Mouse (Mus musculus) lung, embryonic 15.5 days (tissue): ENCODE data around the gene Hjurp. TPM values are rescaled to one million over a fixed set of nuclear protein-coding genes. Genes with fewer than 3 reads are reported as not detected.
A peak's percentile ranks its signal among the peaks of the same experiment; 100 is the strongest.

Experiments
- ATAC-seq: fragments of 200-750 bp; cut with Nextera tagmentation; 2 replicates; pipeline ENCODE4 v1.8.0; 2017; ENCODE audit warnings: moderate number of reproducible peaks, borderline replicate concordance; ENCODE audit not compliant: low FRiP score, low TSS enrichment; ENCODE audit errors: extremely low read depth
- H3K27ac ChIP-seq: fragments of 300-500 bp; sonication (generic); 2 replicates; pipeline ENCODE4 v1.5.1; 2015; ENCODE audit warnings: moderate library complexity, mild to moderate bottlenecking, inconsistent platforms
- H3K27me3 ChIP-seq: fragments of 300-500 bp; sonication (generic); 2 replicates; pipeline ENCODE4 v1.6.1; 2015; ENCODE audit warnings: inconsistent platforms
- H3K36me3 ChIP-seq: fragments of 300-500 bp; sonication (generic); 2 replicates; pipeline ENCODE4 v1.6.1; 2015; ENCODE audit warnings: inconsistent platforms
- H3K4me1 ChIP-seq: fragments of 300-500 bp; sonication (generic); 2 replicates; pipeline ENCODE4 v1.6.1; 2015; ENCODE audit warnings: inconsistent platforms
- H3K4me2 ChIP-seq: fragments of 300-500 bp; sonication (generic); 2 replicates; pipeline ENCODE4 v1.6.1; 2015; ENCODE audit warnings: inconsistent platforms, mild to moderate bottlenecking, moderate library complexity
- H3K4me3 ChIP-seq: fragments of 300-500 bp; sonication (generic); 2 replicates; pipeline ENCODE4 v1.5.1; 2015; ENCODE audit warnings: mild to moderate bottlenecking, inconsistent platforms
- H3K9ac ChIP-seq: fragments of 300-500 bp; sonication (generic); 2 replicates; pipeline ENCODE4 v1.6.1; 2015; ENCODE audit warnings: inconsistent platforms
- H3K9me3 ChIP-seq: fragments of 300-500 bp; sonication (generic); 2 replicates; pipeline ENCODE4 v1.6.1; 2016; ENCODE audit warnings: inconsistent platforms
- WGBS: fragments of 180-500 bp; shearing (Covaris S2); methylation state at CpG from one replicate; pipeline ENCODE4 v1.1.7; 2015; 5-methylcytosine and 5-hydroxymethylcytosine counted together
- polyA plus RNA-seq: library from polyadenylated mRNA; unstranded; fragments of >200 nt; fragmentation: Nextera tagmentation; extraction: Ambion mirVana; gene quantifications from 2 replicates; pipeline ENCODE4 v1.2.1, GENCODE M21; 2015

Gene Hjurp
- polyA plus RNA-seq, 1 experiment from 2014 or later: 198 TPM

DNA sequence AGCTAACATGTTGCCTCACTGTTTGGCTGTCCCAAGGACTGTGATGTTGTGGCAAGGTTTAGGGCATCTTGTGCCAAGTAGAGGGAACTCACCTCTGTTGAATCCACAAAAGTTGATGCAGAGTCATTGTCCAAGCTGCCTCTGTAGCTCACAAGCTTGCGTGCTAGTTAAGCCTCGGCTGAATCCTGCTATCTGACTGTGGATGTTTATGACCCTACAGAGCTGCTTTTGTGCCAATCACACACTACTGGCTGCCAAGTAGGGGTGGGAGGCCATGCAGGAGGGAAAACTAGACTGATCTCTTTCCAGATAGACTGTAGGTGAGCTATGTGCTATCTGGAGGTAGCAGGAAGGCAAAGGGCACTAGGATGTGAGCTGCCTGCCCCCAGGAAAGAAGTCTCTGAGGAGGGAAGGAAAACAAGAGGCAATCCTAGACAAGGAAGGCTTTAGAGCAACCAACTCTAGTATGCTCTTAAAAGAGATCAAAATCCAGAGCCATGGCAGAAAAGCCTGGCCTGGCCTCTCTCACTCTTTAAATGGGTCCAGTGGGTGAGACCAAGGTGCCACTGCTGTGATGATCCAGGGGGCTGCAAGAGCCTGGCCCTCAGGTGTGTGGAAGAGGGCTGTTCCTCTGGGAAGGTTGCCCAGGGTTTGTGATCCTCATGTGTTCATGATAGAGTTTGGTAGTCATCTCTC is 63.5 kb downstream of the Hjurp start:
- H3K9me3 ChIP-seq: peaks cover 50% of the 10 kb centered on the region
- H3K27me3 ChIP-seq: no peaks in the 10 kb centered on the region
- no peak overlapping the region for H3K27ac ChIP-seq
- peak; percentile 16; the same call in 1 of the 2 replicates for ATAC-seq
- no peaks in the 10 kb centered on the region for H3K4me1 ChIP-seq
- no peak overlapping the region for H3K4me2 ChIP-seq
- no peak overlapping the region for H3K9ac ChIP-seq
- 77% methylated on average over 2 of the region's 2 CpGs for WGBS
- no peaks in the 10 kb centered on the region for H3K36me3 ChIP-seq
- no peak overlapping the region for H3K4me3 ChIP-seq

DNA sequence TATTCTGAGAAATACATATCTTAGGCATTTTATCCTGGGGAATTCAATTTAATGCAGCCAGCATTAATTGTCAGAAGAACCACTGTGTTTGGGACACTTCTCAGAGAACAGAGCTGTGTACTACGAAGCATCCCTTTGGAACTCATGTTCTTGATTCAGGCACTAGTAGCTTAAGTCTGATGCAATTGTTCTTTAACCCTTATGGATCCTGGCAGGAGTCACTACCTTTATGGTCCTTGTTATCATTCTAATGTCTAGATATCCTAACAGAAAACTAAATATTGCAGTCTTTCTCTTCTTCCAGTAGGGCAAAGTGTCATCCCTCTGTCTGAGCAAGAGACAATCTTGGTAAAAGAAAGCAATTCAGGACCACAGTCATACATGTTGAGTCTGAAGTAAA is 64.4 kb downstream of the Hjurp start:
- Histone ChIP-seq H3K4me2 (no peak overlapping the region), H3K4me3 (no peak overlapping the region), H3K4me1 (no peaks in the 10 kb centered on the region), H3K36me3 (no peaks in the 10 kb centered on the region), H3K9me3 (peaks cover 50% of the 10 kb centered on the region), H3K27me3 (no peaks in the 10 kb centered on the region), H3K9ac (no peak overlapping the region), H3K27ac (no peak overlapping the region)
- 75% methylated on average over 1 of the region's 1 CpGs for WGBS
- ATAC-seq: no peak

Other genes with a start within 250 kb of the Hjurp start
- gene Ugt1a10, start 222.2 kb downstream of the Hjurp start, polyA plus RNA-seq: 0.22 TPM in 1 of 2 replicates, not detected in the other
- gene Ugt1a9, start 206.8 kb downstream of the Hjurp start, polyA plus RNA-seq: not detected in 2 replicates
- gene Ugt1a8, start 189.8 kb downstream of the Hjurp start, polyA plus RNA-seq: not detected in 2 replicates
- 2.3 and 3.1 TPM in 2 replicates for gene Ugt1a7c, start 182.6 kb downstream of the Hjurp start, polyA plus RNA-seq
- 0.08 and 0.32 TPM in 2 replicates for gene Ugt1a6b, start 174.4 kb downstream of the Hjurp start, polyA plus RNA-seq
- gene Ugt1a6a, start 142.8 kb downstream of the Hjurp start, polyA plus RNA-seq: 3.2 and 3.3 TPM in 2 replicates
- not detected in 2 replicates for gene Ugt1a5, start 111.6 kb downstream of the Hjurp start, polyA plus RNA-seq
- 0.22 TPM in 1 of 2 replicates, not detected in the other for gene Ugt1a2, start 77.0 kb downstream of the Hjurp start, polyA plus RNA-seq
- 6.1 and 6.9 TPM in 2 replicates for gene Dnajb3, start 71.9 kb downstream of the Hjurp start, polyA plus RNA-seq
- gene Ugt1a1, start 65.7 kb downstream of the Hjurp start, polyA plus RNA-seq: 0.11 TPM in 1 of 2 replicates, not detected in the other
- gene Mroh2a, start 50.6 kb downstream of the Hjurp start, polyA plus RNA-seq: 0.90 and 1.1 TPM in 2 replicates
- 0.04 and 0.10 TPM in 2 replicates for gene Trpm8, start within 50 bp of the Hjurp start, polyA plus RNA-seq
- 0.75 and 2.5 TPM in 2 replicates for gene Spp2, start 129.3 kb upstream of the Hjurp start, polyA plus RNA-seq
- gene Glrp1, start 232.4 kb upstream of the Hjurp start, polyA plus RNA-seq: 0.15 and 0.29 TPM in 2 replicates